Comparison of ENCODE assay signal across 19 mouse cellular contexts in the genomic region with DNA sequence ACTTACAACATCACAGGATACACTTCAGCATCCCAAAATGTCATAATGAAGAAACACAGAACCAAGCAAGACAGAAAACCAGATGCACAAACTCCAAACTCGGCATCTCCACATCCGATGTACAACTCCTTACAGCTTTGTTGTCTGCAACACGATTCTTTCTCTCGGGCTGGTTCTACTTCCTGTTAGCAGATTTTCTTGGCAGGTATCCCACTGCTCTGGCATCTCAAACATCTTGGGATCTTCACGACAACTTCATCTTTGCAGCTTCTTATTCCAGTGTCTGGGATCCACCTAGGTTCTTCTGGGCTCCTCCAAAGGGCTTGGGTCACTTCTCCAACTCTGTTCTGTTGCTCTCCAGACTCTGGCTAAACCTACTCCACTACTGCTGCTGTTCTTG. TPM values are rescaled to one million over a fixed set of nuclear protein-coding genes. Genes with fewer than 3 reads are reported as not detected.
DNase-seq lines count a peak whose midpoint lies in the region; ATAC-seq lines count a peak whose summit lies in the region.
"Had no signal": no experiment of that assay in that cellular context is flagged by ENCODE, and none has a peak within 500 bp of the region (broad histone marks: within the 10 kb centered on the region; RNA-seq: fewer than 3 reads in every experiment).

No protein-coding gene starts in this region.

- no peaks in the 10 kb centered on the region for H3K4me1 ChIP-seq in forebrain, embryonic 11.5 days (replicated peaks; ENCODE audit: control insufficient read depth, insufficient read depth, low read length)
- 0 out of 2 replicates have a peak, but pooled peaks cover 3% of the 10 kb centered on the region for H3K4me1 ChIP-seq in forebrain, embryonic 13.5 days
- no peaks in the 10 kb centered on the region for H3K4me1 ChIP-seq in liver, embryonic 11.5 days (replicated peaks; ENCODE audit: control insufficient read depth, insufficient read depth, low read length)
- no peaks in the 10 kb centered on the region for H3K4me1 ChIP-seq in liver, embryonic 12.5 days
- H3K4me1 ChIP-seq in limb, embryonic 10.5 days = no peaks in the 10 kb centered on the region
- H3K4me1 ChIP-seq: embryonic facial prominence, embryonic 13.5 days; forebrain, embryonic 10.5 days; hindbrain, embryonic 10.5 days had no signal

- no peak overlapping the region for H3K27ac ChIP-seq in forebrain, embryonic 11.5 days (ENCODE audit: low read depth, low read length)
- H3K27ac ChIP-seq in forebrain, embryonic 13.5 days = no peak overlapping the region
- H3K27ac ChIP-seq in liver, embryonic 11.5 days (ENCODE audit: low read depth, low read length) = no peak overlapping the region
- no peak overlapping the region for H3K27ac ChIP-seq in liver, embryonic 12.5 days
- H3K27ac ChIP-seq in limb, embryonic 10.5 days = no peak overlapping the region
- H3K27ac ChIP-seq: embryonic facial prominence, embryonic 13.5 days; forebrain, embryonic 10.5 days; hindbrain, embryonic 10.5 days; hindbrain, embryonic 14.5 days had no signal

- no peak overlapping the region for H3K4me2 ChIP-seq in forebrain, embryonic 11.5 days (ENCODE audit: low read depth, low read length, severe bottlenecking)
- no peak overlapping the region for H3K4me2 ChIP-seq in forebrain, embryonic 13.5 days
- no peak overlapping the region for H3K4me2 ChIP-seq in liver, embryonic 11.5 days
- H3K4me2 ChIP-seq in liver, embryonic 12.5 days = no peak overlapping the region
- H3K4me2 ChIP-seq: embryonic facial prominence, embryonic 13.5 days; heart, embryonic 12.5 days; hindbrain, embryonic 14.5 days had no signal

- no peaks in the 10 kb centered on the region for H3K36me3 ChIP-seq in forebrain, embryonic 11.5 days (ENCODE audit: control insufficient read depth, insufficient read depth, low read length)
- no peaks in the 10 kb centered on the region for H3K36me3 ChIP-seq in forebrain, embryonic 13.5 days (ENCODE audit: poor library complexity, severe bottlenecking)
- no peaks in the 10 kb centered on the region for H3K36me3 ChIP-seq in liver, embryonic 11.5 days (ENCODE audit: control insufficient read depth, insufficient read depth, low read length)
- no peaks in the 10 kb centered on the region for H3K36me3 ChIP-seq in liver, embryonic 12.5 days
- H3K36me3 ChIP-seq in limb, embryonic 10.5 days = no peaks in the 10 kb centered on the region
- H3K36me3 ChIP-seq: embryonic facial prominence, embryonic 13.5 days; forebrain, embryonic 10.5 days; heart, embryonic 12.5 days; hindbrain, embryonic 10.5 days had no signal

- no peak overlapping the region for H3K9ac ChIP-seq in forebrain, embryonic 11.5 days (ENCODE audit: low read length)
- no peak overlapping the region for H3K9ac ChIP-seq in forebrain, embryonic 13.5 days
- no peak overlapping the region for H3K9ac ChIP-seq in liver, embryonic 11.5 days (ENCODE audit: low read depth, low read length)
- no peak overlapping the region for H3K9ac ChIP-seq in liver, embryonic 12.5 days
- H3K9ac ChIP-seq: embryonic facial prominence, embryonic 13.5 days; heart, embryonic 12.5 days; hindbrain, embryonic 14.5 days had no signal

- H3K27me3 ChIP-seq in forebrain, embryonic 11.5 days (ENCODE audit: control insufficient read depth, insufficient read depth, low read length) = no peaks in the 10 kb centered on the region
- no peaks in the 10 kb centered on the region for H3K27me3 ChIP-seq in forebrain, embryonic 13.5 days
- H3K27me3 ChIP-seq in liver, embryonic 11.5 days (replicated peaks; ENCODE audit: control insufficient read depth, insufficient read depth, low read length) = no peaks in the 10 kb centered on the region
- no peaks in the 10 kb centered on the region for H3K27me3 ChIP-seq in liver, embryonic 12.5 days (replicated peaks)
- no peaks in the 10 kb centered on the region for H3K27me3 ChIP-seq in limb, embryonic 10.5 days (ENCODE audit: low read depth, poor library complexity, severe bottlenecking)
- H3K27me3 ChIP-seq: CH12.LX; embryonic facial prominence, embryonic 13.5 days; heart, embryonic 12.5 days had no signal

- no peak for ATAC-seq in forebrain, embryonic 11.5 days (replicated peaks; ENCODE audit: low FRiP score)
- ATAC-seq in forebrain, embryonic 13.5 days = no peak
- ATAC-seq in liver, embryonic 11.5 days (replicated peaks; ENCODE audit: low FRiP score) = no peak
- ATAC-seq in liver, embryonic 12.5 days = no peak
- ATAC-seq: forebrain, embryonic 16.5 days had no signal

- 79% methylated on average over 5 of the region's 5 CpGs for WGBS in forebrain, embryonic 11.5 days
- 85% methylated on average over 5 of the region's 5 CpGs for WGBS in forebrain, embryonic 13.5 days
- 74% methylated on average over 5 of the region's 5 CpGs for WGBS in liver, embryonic 11.5 days
- 58% methylated on average over 5 of the region's 5 CpGs for WGBS in liver, embryonic 12.5 days (ENCODE audit: insufficient replicate concordance)
- 86% methylated on average over 5 of the region's 5 CpGs for WGBS in limb, embryonic 10.5 days

- peak; percentile 22 for DNase-seq in forebrain, embryonic 11.5 days (ENCODE audit: low spot score)
- DNase-seq in liver, embryonic 11.5 days (ENCODE audit: low spot score) = peak; percentile 17
- DNase-seq in 3T3-L1 (ENCODE audit: low read depth, low spot score) = peak; percentile 34
- peak; percentile 18 for DNase-seq in limb, embryonic 10.5 days (ENCODE audit: low spot score)
- DNase-seq in adrenal gland, postnatal 4 days (ENCODE audit: low spot score in 2 of 2) = no peak
- DNase-seq: adrenal gland, postnatal 10 days; cerebellum, adult 11-12 months; cerebellum, adult 9-10 months; cerebellum, postnatal 25 days; gastrocnemius, postnatal 10 days had no signal

- H3K4me3 ChIP-seq in forebrain, embryonic 11.5 days (ENCODE audit: low read depth, low read length) = no peak overlapping the region
- no peak overlapping the region for H3K4me3 ChIP-seq in forebrain, embryonic 13.5 days
- no peak overlapping the region for H3K4me3 ChIP-seq in liver, embryonic 11.5 days (ENCODE audit: low read depth, low read length)
- H3K4me3 ChIP-seq in liver, embryonic 12.5 days = no peak overlapping the region
- H3K4me3 ChIP-seq in limb, embryonic 10.5 days = no peak overlapping the region
- H3K4me3 ChIP-seq: embryonic facial prominence, embryonic 13.5 days; forebrain, embryonic 10.5 days; heart, embryonic 12.5 days; hindbrain, embryonic 10.5 days had no signal

- no peaks in the 10 kb centered on the region for H3K9me3 ChIP-seq in forebrain, embryonic 11.5 days (ENCODE audit: control insufficient read depth, low read length)
- H3K9me3 ChIP-seq in forebrain, embryonic 13.5 days (replicated peaks) = no peaks in the 10 kb centered on the region
- H3K9me3 ChIP-seq in liver, embryonic 11.5 days (ENCODE audit: control insufficient read depth, low read length) = no peaks in the 10 kb centered on the region
- no peaks in the 10 kb centered on the region for H3K9me3 ChIP-seq in liver, embryonic 12.5 days (replicated peaks)
- no peaks in the 10 kb centered on the region for H3K9me3 ChIP-seq in limb, embryonic 10.5 days (replicated peaks)
- H3K9me3 ChIP-seq: embryonic facial prominence, embryonic 13.5 days; forebrain, embryonic 10.5 days; heart, embryonic 12.5 days had no signal

RNA-seq across cellular contexts. Expression of a gene that starts 46.2 kb away (rescaled TPM):
- polyA plus RNA-seq in forebrain, embryonic 11.5 days (2014; fragmentation: Nextera tagmentation; extraction: Ambion mirVana) = 3.7 and 4.2 TPM in 2 replicates
- polyA plus RNA-seq in forebrain, embryonic 13.5 days (2015; fragmentation: Nextera tagmentation; extraction: Ambion mirVana) = 1.9 TPM in 2 replicates
- 3.6 TPM in 2 replicates for polyA plus RNA-seq in liver, embryonic 11.5 days (2014; fragmentation: Nextera tagmentation; extraction: Ambion mirVana)
- polyA plus RNA-seq in liver, embryonic 12.5 days (2016; fragmentation: Nextera tagmentation; extraction: Ambion mirVana) = 2.5 and 2.6 TPM in 2 replicates
- polyA plus RNA-seq in limb, embryonic 10.5 days (2016; fragmentation: Nextera tagmentation; extraction: Ambion mirVana) = 3.5 and 4.6 TPM in 2 replicates
- 10 to 100 TPM; 21.2 to 21.8 TPM for total RNA-seq in adrenal gland, postnatal 4 days (2021)

Comparison
In these comparisons a context has a peak if more than half of its experiments do, and no peak if none do; other contexts are left out.
1. DNase-seq: peak in forebrain, embryonic 11.5 days (single experiment), liver, embryonic 11.5 days (single experiment), 3T3-L1 (single experiment) and limb, embryonic 10.5 days (single experiment); none in adrenal gland, postnatal 4 days (0 of 2).